Comparison of ENCODE assay signal across 24 mouse cellular contexts in genomic region chr5:147466361-147466760, GRCm38 (mm10).
"Had no signal": no experiment of that assay in that cellular context is flagged by ENCODE, and none has a peak within 500 bp of the region (broad histone marks: within the 10 kb centered on the region; RNA-seq: fewer than 3 reads in every experiment).

No protein-coding gene starts in this region.

- H3K9me3 ChIP-seq: embryonic facial prominence, embryonic 10.5 days; embryonic facial prominence, embryonic 12.5 days; embryonic facial prominence, embryonic 13.5 days; embryonic facial prominence, embryonic 15.5 days; forebrain, embryonic 10.5 days; forebrain, embryonic 12.5 days; forebrain, embryonic 13.5 days; forebrain, embryonic 15.5 days; heart, embryonic 10.5 days had no signal

- H3K27me3 ChIP-seq: embryonic facial prominence, embryonic 12.5 days; embryonic facial prominence, embryonic 13.5 days; embryonic facial prominence, embryonic 15.5 days; forebrain, embryonic 12.5 days; forebrain, embryonic 13.5 days; forebrain, embryonic 15.5 days had no signal

- H3K4me1 ChIP-seq: embryonic facial prominence, embryonic 12.5 days; embryonic facial prominence, embryonic 15.5 days; forebrain, embryonic 12.5 days; forebrain, embryonic 13.5 days; heart, embryonic 10.5 days had no signal

- H3K4me3 ChIP-seq: embryonic facial prominence, embryonic 10.5 days; embryonic facial prominence, embryonic 12.5 days; embryonic facial prominence, embryonic 13.5 days; embryonic facial prominence, embryonic 15.5 days; erythroblast, embryonic 14.5 days; forebrain, embryonic 10.5 days; forebrain, embryonic 12.5 days; forebrain, embryonic 13.5 days; forebrain, embryonic 15.5 days; gastrocnemius, adult 2 months; heart, adult 2 months; heart, embryonic 10.5 days had no signal

- DNase-seq: cerebellum, adult 9-10 months; cerebellum, adult 9-11 months; cerebellum, postnatal 10 days; cerebellum, postnatal 25 days; cerebellum, postnatal 36 days; embryo, embryonic 11 days; forebrain, postnatal 0 days; gastrocnemius, adult 2 months; gastrocnemius, postnatal 10 days; gastrocnemius, postnatal 14 days; gastrocnemius, postnatal 25 days; gastrocnemius, postnatal 36 days; heart, adult 18-20 months; heart, adult 2 months had no signal

- H3K27ac ChIP-seq: embryonic facial prominence, embryonic 10.5 days; embryonic facial prominence, embryonic 12.5 days; embryonic facial prominence, embryonic 13.5 days; embryonic facial prominence, embryonic 15.5 days; forebrain, embryonic 10.5 days; forebrain, embryonic 12.5 days; forebrain, embryonic 13.5 days; forebrain, embryonic 15.5 days; gastrocnemius, adult 2 months; heart, adult 2 months; heart, embryonic 10.5 days had no signal

- H3K9ac ChIP-seq: embryonic facial prominence, embryonic 12.5 days; embryonic facial prominence, embryonic 13.5 days; embryonic facial prominence, embryonic 15.5 days; forebrain, embryonic 12.5 days; forebrain, embryonic 13.5 days; forebrain, embryonic 15.5 days; forebrain, postnatal 0 days had no signal
